Mouse (Mus musculus) heart, postnatal 4 days (tissue): ENCODE data around the gene Cdk2. TPM values are rescaled to one million over a fixed set of nuclear protein-coding genes. Genes with fewer than 3 reads are reported as not detected.

Experiments used
- DNase-seq: peaks from one replicate; pipeline ENCODE4 v3.0.0; 2021
- total RNA-seq, 2 experiments: library from RNA; stranded (reverse); gene quantifications; 2 replicates each; pipeline ENCODE4 v1.2.3; 2021

Gene Cdk2
- total RNA-seq, 2 experiments from 2014 or later, result 59.2 to 63.1 TPM

DNA sequence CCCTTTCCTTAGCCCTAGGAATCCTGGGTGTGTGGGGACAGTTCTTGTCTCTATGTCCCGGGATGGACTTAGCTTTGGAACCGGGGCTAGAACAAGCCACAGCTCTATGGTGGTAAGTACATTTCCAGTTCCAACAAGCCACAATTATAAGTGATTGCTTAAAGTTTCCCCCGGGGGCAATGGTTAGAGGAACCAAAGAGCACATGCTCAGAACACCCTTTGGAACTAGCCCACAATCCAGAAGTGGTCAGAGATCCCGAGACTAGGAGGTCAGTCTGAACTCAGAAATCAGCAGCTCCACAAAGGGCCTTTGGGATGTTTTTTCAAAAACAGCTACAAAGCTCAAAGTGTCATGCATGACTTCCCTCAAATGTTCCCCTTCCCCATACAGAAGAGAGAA lies 51.0 kb downstream of the Cdk2 start:
- DNase-seq, result no peak

Other genes starting within 250 kb of the Cdk2 start
- gene Smarcc2, start 245.8 kb downstream of the Cdk2 start, total RNA-seq, result 10 to 100 TPM; 97.0 to 97.3 TPM
- 100 to 1,000 TPM; 616 to 628 TPM for gene Myl6, start 210.9 kb downstream of the Cdk2 start, total RNA-seq
- gene Myl6b, start 206.3 kb downstream of the Cdk2 start, total RNA-seq, result 1 to 10 TPM; 3.7 TPM
- 10 to 100 TPM; 28.4 to 31.3 TPM for gene Esyt1, start 179.2 kb downstream of the Cdk2 start, total RNA-seq
- gene Zc3h10, start 157.3 kb downstream of the Cdk2 start, total RNA-seq, result 1 to 10 TPM; 6.9 to 8.3 TPM
- 1,000 to 10,000 TPM; 2,410 to 2,531 TPM for gene Rpl41, start 155.7 kb downstream of the Cdk2 start, total RNA-seq
- 10 to 100 TPM; 81.9 to 82.5 TPM for gene Pa2g4, start 139.0 kb downstream of the Cdk2 start, total RNA-seq
- gene Erbb3, start 115.4 kb downstream of the Cdk2 start, total RNA-seq, result 1 to 10 TPM; 7.1 to 8.2 TPM
- gene Rps26, start 78.3 kb downstream of the Cdk2 start, total RNA-seq, result 100 to 1,000 TPM; 505 to 516 TPM
- gene Ikzf4, start 59.0 kb downstream of the Cdk2 start, total RNA-seq, result 1 to 10 TPM; 1.7 to 2.4 TPM
- 10 to 100 TPM; 11.6 to 12.1 TPM for gene Suox, start 31.0 kb downstream of the Cdk2 start, total RNA-seq
- gene Rab5b, start 8.8 kb downstream of the Cdk2 start, total RNA-seq, result 10 to 100 TPM; 65.1 to 66.3 TPM
- 1 to 10 TPM; 1.3 to 1.8 TPM for gene Pmel, start 836 bp downstream of the Cdk2 start, total RNA-seq
- gene Dgka, start 39.8 kb upstream of the Cdk2 start, total RNA-seq, result 1 to 10 TPM; 5.3 to 6.5 TPM
- 10 to 100 TPM; 20.3 to 21.9 TPM for gene Pym1, start 42.9 kb upstream of the Cdk2 start, total RNA-seq
- gene Mmp19, start 85.9 kb upstream of the Cdk2 start, total RNA-seq, result 1 to 10 TPM; 2.3 to 2.9 TPM
- gene Dnajc14, start 99.0 kb upstream of the Cdk2 start, total RNA-seq, result 10 to 100 TPM; 45.0 to 48.0 TPM
- gene Tmem198b, start 99.3 kb upstream of the Cdk2 start, total RNA-seq, result 10 to 100 TPM; 12.8 to 15.4 TPM
- 10 to 100 TPM; 56.1 to 57.3 TPM for gene Sarnp, start 112.3 kb upstream of the Cdk2 start, total RNA-seq
- gene Ormdl2, start 116.6 kb upstream of the Cdk2 start, total RNA-seq, result 10 to 100 TPM in 1 of 2 experiments, 1 to 10 TPM in 1; 9.5 to 10.1 TPM
- gene Gdf11, start 186.7 kb upstream of the Cdk2 start, total RNA-seq, result 1 to 10 TPM; 3.8 to 4.1 TPM
- 100 to 1,000 TPM; 216 to 226 TPM for gene Cd63, start 196.0 kb upstream of the Cdk2 start, total RNA-seq
- 1 to 10 TPM; 5.3 to 5.6 TPM for gene Rdh5, start 217.9 kb upstream of the Cdk2 start, total RNA-seq
- gene Bloc1s1, start 219.0 kb upstream of the Cdk2 start, total RNA-seq, result 100 to 1,000 TPM; 152 to 180 TPM
- gene Itga7, start 228.8 kb upstream of the Cdk2 start, total RNA-seq, result 10 to 100 TPM; 69.6 to 78.5 TPM